Mouse (Mus musculus) heart, embryonic 13.5 days (tissue): ENCODE measurements at regions not wholly inside any gene's neighbourhood (a gene's known extent, or its start where the extent isn't known, plus 50 kb on each side); places are given as distances from the start of the nearest gene placed in this dataset.

Experiments
- ATAC-seq: fragments of 200-750 bp; cut with Nextera tagmentation; 2 replicates; pipeline ENCODE4 v1.8.0; 2017; ENCODE audit warnings: moderate TSS enrichment; ENCODE audit not compliant: insufficient number of reproducible peaks, low FRiP score, low TSS enrichment; ENCODE audit errors: extremely low read depth
- H3K27ac ChIP-seq: fragments of 300-500 bp; sonication (generic); replicated peaks from 2 replicates; pipeline ENCODE4 v1.5.1; 2015; ENCODE audit warnings: moderate library complexity, mild to moderate bottlenecking, inconsistent platforms
- H3K27me3 ChIP-seq: fragments of 300-500 bp; sonication (generic); replicated peaks from 2 replicates; pipeline ENCODE4 v1.6.1; 2015; ENCODE audit warnings: mild to moderate bottlenecking, inconsistent platforms
- H3K36me3 ChIP-seq: fragments of 300-500 bp; sonication (generic); 2 replicates; pipeline ENCODE4 v1.6.1; 2015; ENCODE audit warnings: mild to moderate bottlenecking, inconsistent platforms
- H3K4me1 ChIP-seq: fragments of 300-500 bp; sonication (generic); 2 replicates; pipeline ENCODE4 v1.6.1; 2015; ENCODE audit warnings: inconsistent platforms
- H3K4me2 ChIP-seq: fragments of 300-500 bp; sonication (generic); 2 replicates; pipeline ENCODE4 v1.6.1; 2015; ENCODE audit warnings: inconsistent platforms, mild to moderate bottlenecking, moderate library complexity
- H3K4me3 ChIP-seq: fragments of 300-500 bp; sonication (generic); 2 replicates; pipeline ENCODE4 v1.5.1; 2015; ENCODE audit warnings: moderate library complexity, mild to moderate bottlenecking, inconsistent platforms
- H3K9ac ChIP-seq: fragments of 300-500 bp; sonication (generic); 2 replicates; pipeline ENCODE4 v1.6.1; 2015; ENCODE audit warnings: inconsistent platforms, mild to moderate bottlenecking, moderate library complexity
- H3K9me3 ChIP-seq: fragments of 300-500 bp; sonication (generic); 2 replicates; pipeline ENCODE4 v1.6.1; 2016; ENCODE audit warnings: inconsistent platforms
- WGBS: fragments of 180-500 bp; shearing (Covaris S2); methylation state at CpG from one replicate; pipeline ENCODE4 v1.1.7; 2015; ENCODE audit warnings: mixed read lengths; 5-methylcytosine and 5-hydroxymethylcytosine counted together

DNA sequence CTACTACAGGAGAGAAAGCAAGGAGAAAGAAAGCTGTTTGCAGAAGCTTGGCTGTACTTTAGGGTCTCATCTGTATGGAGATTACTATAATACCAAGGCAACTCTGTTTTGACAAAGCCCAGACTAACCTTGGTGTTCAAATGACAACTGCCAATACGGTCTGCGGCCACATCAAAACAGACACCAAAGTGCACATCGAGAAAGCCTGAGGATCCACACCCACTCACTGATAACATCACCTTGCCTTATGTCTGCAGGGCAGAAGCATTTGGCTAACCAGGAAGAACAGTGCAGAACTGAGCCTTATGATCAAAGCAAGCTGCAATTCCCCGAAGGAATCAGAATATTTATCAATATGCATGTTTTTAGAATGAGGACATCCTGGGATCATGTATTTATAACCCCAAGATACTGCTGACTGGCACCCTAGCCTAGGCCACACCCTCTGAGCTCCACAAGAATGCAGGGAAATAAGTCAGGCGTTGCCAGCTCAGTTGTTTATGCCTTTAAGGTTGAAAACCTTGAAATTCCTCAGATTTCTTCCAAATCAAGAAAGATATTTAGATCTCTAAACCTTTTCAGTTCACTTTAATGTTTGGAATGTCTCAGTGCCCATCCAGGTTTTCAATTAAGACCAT, 154.9 kb upstream of the Agr3 start:
- peaks cover 12% of the 10 kb centered on the region for H3K4me1 ChIP-seq
- no peak overlapping the region for H3K9ac ChIP-seq
- H3K27me3 ChIP-seq = no peaks in the 10 kb centered on the region
- 44% methylated on average over 5 of the region's 5 CpGs for WGBS
- no peak overlapping the region for H3K4me3 ChIP-seq
- H3K4me2 ChIP-seq = no peak overlapping the region
- H3K27ac ChIP-seq = no peak overlapping the region
- H3K9me3 ChIP-seq = no peaks in the 10 kb centered on the region
- H3K36me3 ChIP-seq = no peaks in the 10 kb centered on the region
- ATAC-seq = no peak

DNA sequence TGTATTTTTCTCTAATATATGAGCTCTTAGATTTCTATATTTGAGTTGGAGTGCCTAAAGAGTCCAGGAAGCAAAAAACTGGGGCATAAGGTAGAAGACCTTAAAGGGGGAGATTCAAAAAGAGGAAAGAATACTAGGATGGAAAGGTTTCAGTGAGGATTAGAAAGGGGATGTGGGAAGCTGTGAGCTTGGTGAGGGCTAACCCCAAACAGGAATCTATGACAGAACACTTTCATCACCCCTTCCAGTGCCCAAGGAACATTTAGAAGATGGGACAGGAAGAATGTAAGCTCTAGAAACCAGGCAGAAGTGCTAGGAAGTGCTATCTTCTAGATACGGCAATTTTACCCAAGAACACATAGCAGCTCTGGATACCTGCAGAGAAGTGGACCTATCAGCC, 166.5 kb upstream of the Agr3 start:
- Histone ChIP-seq H3K4me3 (no peak overlapping the region), H3K36me3 (no peaks in the 10 kb centered on the region), H3K4me1 (no peaks in the 10 kb centered on the region), H3K27me3 (no peaks in the 10 kb centered on the region), H3K9me3 (0 out of 2 replicates have a peak, but pooled peaks cover under 1% of the 10 kb centered on the region), H3K9ac (no peak overlapping the region), H3K27ac (no peak overlapping the region), H3K4me2 (no peak overlapping the region)
- ATAC-seq = no peak
- 71% methylated on average over 1 of the region's 1 CpGs for WGBS

DNA sequence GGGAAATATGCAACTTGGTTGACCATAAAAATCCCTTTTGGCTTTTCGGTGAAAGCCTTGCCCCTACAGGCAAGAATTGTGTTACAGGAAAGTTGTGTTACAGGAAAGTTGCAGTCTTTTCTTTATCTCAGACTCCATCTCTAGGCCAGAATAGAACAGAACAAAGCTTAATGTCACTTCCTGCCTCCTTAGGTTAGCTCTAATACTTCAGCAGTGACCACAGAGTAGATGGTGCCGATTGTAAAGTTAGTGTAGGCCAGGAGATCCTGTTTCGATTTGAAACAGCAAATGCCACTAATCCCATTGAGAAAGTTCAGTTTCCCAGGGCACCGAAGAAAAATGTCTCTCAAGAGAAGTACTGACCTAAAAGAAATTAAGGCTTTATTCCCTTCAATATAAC, 170.3 kb upstream of the Agr3 start:
- Histone ChIP-seq H3K9ac (no peak overlapping the region), H3K9me3 (peaks cover 5% of the 10 kb centered on the region; the same call in 1 of the 2 replicates), H3K27me3 (no peaks in the 10 kb centered on the region), H3K4me1 (no peaks in the 10 kb centered on the region), H3K27ac (no peak overlapping the region), H3K4me3 (no peak overlapping the region), H3K4me2 (no peak overlapping the region), H3K36me3 (no peaks in the 10 kb centered on the region)
- no peak for ATAC-seq
- 72% methylated on average over 4 of the region's 4 CpGs for WGBS

DNA sequence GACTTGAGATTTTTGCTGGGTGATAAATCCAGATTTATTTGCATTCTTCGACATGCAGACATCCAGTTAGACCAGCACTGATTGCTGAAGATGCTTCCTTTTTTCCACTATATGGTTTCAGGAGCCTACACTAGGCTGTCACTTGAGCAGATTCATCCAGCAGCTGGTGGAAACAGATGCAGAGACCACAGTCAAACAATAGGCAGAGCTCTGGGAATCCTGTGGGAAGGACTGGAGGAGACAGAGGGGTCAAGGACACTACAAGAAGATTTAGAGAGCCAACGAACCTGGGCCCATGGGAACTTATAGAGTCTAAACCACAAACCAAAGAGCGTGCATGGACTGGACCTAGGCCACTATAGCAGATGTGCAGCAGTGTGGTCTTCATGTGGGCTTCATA, 177.4 kb upstream of the Agr3 start:
- no peak for ATAC-seq
- 81% methylated on average over 3 of the region's 3 CpGs for WGBS
- Histone ChIP-seq H3K9ac (no peak overlapping the region), H3K4me3 (no peak overlapping the region), H3K27me3 (no peaks in the 10 kb centered on the region), H3K4me1 (no peaks in the 10 kb centered on the region), H3K9me3 (no peaks in the 10 kb centered on the region), H3K27ac (no peak overlapping the region), H3K36me3 (no peaks in the 10 kb centered on the region), H3K4me2 (no peak overlapping the region)

DNA sequence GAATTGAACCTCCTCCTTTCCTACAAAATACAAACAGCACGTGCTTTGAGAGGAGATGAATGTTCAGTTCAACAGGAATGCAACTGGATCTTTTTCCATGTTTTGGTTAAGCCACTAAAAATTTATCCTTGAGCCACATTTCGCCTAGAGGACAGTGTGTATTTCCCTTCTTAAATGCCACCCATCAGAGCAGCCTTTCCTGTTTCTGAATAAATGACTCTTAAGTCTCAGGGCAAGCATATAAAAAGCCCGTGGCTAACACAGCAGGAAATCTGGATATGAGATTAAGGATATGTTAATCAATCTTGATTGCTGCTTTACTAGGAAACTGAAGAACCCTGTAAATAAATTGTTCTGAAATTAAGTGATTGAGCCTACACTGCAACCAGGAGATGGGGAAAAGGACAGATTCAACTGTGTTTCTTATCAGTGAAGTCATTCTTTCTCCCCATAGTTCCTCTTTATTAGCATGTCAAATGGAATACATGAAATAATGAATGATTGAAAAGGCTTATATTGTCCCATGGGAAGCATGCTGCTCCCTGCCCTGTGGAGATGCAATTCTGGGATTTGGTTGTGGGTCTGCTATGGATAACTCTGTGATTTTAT, 178.6 kb upstream of the Agr3 start:
- H3K27ac ChIP-seq = no peak overlapping the region
- no peaks in the 10 kb centered on the region for H3K9me3 ChIP-seq
- no peak overlapping the region for H3K4me3 ChIP-seq
- no peak for ATAC-seq
- no peak overlapping the region for H3K4me2 ChIP-seq
- no peaks in the 10 kb centered on the region for H3K27me3 ChIP-seq
- no peaks in the 10 kb centered on the region for H3K36me3 ChIP-seq
- no peak overlapping the region for H3K9ac ChIP-seq
- H3K4me1 ChIP-seq = no peaks in the 10 kb centered on the region
- 50% methylated on average over 3 of the region's 3 CpGs for WGBS

DNA sequence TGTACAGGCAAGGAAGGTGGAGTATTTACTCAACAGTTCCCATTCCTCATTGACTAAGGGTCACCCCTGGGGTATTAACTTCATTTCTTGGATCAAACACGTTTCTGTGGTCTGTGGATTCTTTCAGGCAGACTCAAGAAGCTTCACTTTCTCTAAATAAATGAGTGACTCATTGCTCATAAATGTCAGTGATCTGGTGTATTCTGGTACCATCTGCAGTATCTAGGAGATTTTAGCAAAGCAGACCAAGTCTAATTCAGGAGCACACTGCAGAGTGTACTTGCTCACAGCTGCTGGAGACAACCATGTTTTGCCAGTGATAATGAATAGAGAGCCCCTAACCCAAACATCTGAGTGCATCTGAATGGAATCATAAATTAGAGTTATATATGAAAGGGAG, 182.7 kb upstream of the Agr3 start:
- WGBS = 47% methylated on average over 1 of the region's 1 CpGs
- no peaks in the 10 kb centered on the region for H3K36me3 ChIP-seq
- no peak overlapping the region for H3K27ac ChIP-seq
- H3K4me3 ChIP-seq = no peak overlapping the region
- no peak overlapping the region for H3K4me2 ChIP-seq
- no peaks in the 10 kb centered on the region for H3K27me3 ChIP-seq
- ATAC-seq = no peak
- H3K9me3 ChIP-seq = no peaks in the 10 kb centered on the region
- H3K4me1 ChIP-seq = no peaks in the 10 kb centered on the region
- H3K9ac ChIP-seq = no peak overlapping the region

DNA sequence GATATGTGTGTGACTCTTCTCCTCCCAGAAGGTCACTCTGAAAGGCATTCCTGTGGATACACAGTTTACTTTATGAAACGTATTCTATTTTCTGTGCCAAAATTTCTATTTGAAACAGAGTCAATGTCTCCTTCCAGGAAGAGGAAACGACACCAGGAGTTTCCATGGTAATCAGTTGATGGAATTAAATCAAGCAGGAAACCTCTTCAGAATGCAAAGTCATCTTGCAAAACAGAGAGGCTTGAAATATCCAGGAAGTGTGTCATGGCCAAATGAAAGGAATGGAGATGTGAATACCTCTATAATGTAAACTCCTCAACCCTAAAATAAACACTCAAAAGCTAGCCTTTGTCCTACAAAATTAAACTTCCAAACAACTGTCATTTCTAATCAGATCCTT, 189.0 kb upstream of the Agr3 start:
- no peak overlapping the region for H3K4me3 ChIP-seq
- ATAC-seq = no peak
- H3K4me2 ChIP-seq = no peak overlapping the region
- no peaks in the 10 kb centered on the region for H3K27me3 ChIP-seq
- H3K27ac ChIP-seq = no peak overlapping the region
- no peaks in the 10 kb centered on the region for H3K36me3 ChIP-seq
- no peaks in the 10 kb centered on the region; the same call in 1 of the 2 replicates for H3K9me3 ChIP-seq
- H3K9ac ChIP-seq = no peak overlapping the region
- WGBS = 33% methylated on average over 2 of the region's 2 CpGs
- H3K4me1 ChIP-seq = no peaks in the 10 kb centered on the region

DNA sequence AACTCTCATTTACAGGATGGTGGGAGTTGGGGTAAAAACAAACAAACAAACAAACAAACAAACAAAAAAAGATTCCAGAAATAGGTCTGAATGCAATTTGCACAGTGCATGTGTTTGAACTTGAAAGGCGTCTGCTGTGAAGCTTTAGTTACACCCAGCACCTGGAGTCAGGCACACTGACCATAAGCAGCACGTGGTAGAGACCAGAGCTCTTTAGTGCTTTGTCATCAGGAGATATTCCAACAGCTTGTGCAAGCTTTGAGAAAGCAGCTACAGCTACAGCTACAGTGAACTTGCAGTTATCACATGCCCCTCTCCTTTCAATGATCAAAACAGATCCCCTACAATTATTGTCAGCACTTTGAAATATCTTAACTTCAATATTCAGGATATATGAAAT, 190.4 kb upstream of the Agr3 start:
- Histone ChIP-seq H3K9me3 (no peaks in the 10 kb centered on the region; the same call in 1 of the 2 replicates), H3K36me3 (no peaks in the 10 kb centered on the region), H3K4me3 (no peak overlapping the region), H3K4me1 (no peaks in the 10 kb centered on the region), H3K27me3 (no peaks in the 10 kb centered on the region), H3K4me2 (no peak overlapping the region), H3K27ac (no peak overlapping the region), H3K9ac (no peak overlapping the region)
- WGBS = 59% methylated on average over 2 of the region's 2 CpGs
- no peak for ATAC-seq

DNA sequence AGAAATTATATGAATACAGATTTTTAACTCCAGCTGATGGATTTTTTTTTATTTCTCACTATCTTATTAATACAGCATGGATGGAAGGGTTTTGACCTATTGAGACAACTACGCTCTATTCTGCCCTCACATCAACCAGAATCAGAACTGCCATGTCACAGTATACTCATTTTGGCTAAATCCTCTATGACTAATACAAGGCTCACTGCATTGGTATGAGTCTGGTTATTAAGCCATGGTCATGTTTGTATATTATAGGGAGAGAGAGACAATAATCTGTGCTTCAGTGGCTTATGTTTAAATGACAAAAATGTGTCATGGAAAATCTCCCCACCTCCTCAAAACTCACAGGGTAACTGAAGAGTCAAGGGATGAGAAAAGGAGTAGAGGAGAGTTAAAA, 191.0 kb upstream of the Agr3 start:
- WGBS = 96% methylated on average over 1 of the region's 1 CpGs
- no peak overlapping the region for H3K4me3 ChIP-seq
- H3K4me1 ChIP-seq = no peaks in the 10 kb centered on the region
- no peaks in the 10 kb centered on the region for H3K36me3 ChIP-seq
- no peak overlapping the region for H3K9ac ChIP-seq
- no peaks in the 10 kb centered on the region; the same call in 1 of the 2 replicates for H3K9me3 ChIP-seq
- ATAC-seq = no peak
- no peak overlapping the region for H3K4me2 ChIP-seq
- no peak overlapping the region for H3K27ac ChIP-seq
- H3K27me3 ChIP-seq = no peaks in the 10 kb centered on the region

DNA sequence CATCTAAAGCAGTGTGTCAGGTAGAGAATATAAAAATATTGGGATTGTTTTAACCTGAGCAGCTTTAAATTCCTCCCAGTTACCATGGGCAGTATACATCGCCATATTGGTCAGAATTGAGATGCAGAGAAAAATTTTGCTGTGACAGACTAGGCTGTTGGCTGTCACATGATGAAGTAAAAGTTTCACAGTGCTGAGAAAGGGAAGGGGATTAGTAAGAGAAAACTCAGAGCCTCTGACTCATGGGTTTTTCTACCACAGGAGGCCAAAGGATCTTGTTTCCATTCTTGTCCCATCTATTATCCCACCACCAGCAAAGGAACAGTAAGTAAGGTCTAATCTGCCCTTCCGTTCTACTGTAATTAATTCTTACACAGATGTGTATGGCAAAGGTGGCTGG, 191.8 kb upstream of the Agr3 start:
- Histone ChIP-seq H3K4me2 (no peak overlapping the region), H3K27me3 (no peaks in the 10 kb centered on the region)
- ATAC-seq = no peak

DNA sequence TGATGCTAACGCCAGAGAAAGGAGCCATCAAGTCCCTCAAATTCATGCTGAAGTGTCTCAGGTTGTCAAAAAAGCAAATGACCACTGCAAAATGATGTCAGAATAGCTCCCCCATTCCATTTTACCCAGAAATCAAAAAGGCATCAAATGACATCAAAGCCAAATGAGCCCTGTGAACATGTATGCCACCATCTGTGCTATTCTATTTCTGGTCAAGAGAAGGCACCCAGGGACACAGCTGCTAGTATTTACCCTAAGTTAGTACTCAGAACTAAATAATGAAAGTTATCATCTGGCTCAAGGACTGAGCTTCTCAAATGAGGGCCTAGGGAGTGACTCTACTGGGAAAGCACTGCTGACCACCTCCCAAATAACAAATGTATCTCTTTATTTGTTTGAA, 191.1 kb upstream of the Ahr start:
- Histone ChIP-seq H3K4me2 (no peak overlapping the region), H3K27ac (no peak overlapping the region)
- WGBS = 70% methylated on average over 1 of the region's 1 CpGs

More for the DNA sequence above, 191.8 kb upstream of the Agr3 start:
- Histone ChIP-seq H3K4me1 (no peaks in the 10 kb centered on the region), H3K27ac (no peak overlapping the region), H3K36me3 (no peaks in the 10 kb centered on the region), H3K9me3 (no peaks in the 10 kb centered on the region; the same call in 1 of the 2 replicates), H3K4me3 (no peak overlapping the region), H3K9ac (no peak overlapping the region)
- WGBS = 84% methylated on average over 2 of the region's 2 CpGs

DNA sequence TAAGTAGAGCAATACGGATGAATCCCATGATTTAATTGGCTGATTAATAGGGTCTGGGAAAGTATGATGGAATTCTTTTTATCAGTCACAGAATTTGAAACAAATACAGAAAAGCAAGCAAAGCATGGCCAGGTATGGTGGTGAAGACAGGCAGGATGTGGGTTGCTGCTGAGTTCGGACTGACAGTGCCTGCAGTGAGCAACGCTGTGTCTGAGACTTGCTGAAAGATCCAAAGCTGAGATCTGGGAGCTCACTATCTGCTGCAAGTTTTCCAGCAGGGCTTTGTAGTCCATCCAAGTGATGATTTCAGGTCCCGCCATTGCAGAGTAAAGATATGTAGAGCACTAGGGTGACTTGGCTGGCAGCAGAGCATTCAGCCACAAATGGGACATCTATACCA, 189.3 kb upstream of the Ahr start:
- Histone ChIP-seq H3K9ac (no peak overlapping the region), H3K36me3 (no peaks in the 10 kb centered on the region), H3K4me2 (no peak overlapping the region), H3K4me3 (no peak overlapping the region), H3K27me3 (no peaks in the 10 kb centered on the region), H3K9me3 (no peaks in the 10 kb centered on the region), H3K27ac (no peak overlapping the region), H3K4me1 (no peaks in the 10 kb centered on the region)
- WGBS = 57% methylated on average over 4 of the region's 4 CpGs
- ATAC-seq = no peak

More for the DNA sequence above, 191.1 kb upstream of the Ahr start:
- Histone ChIP-seq H3K36me3 (no peaks in the 10 kb centered on the region), H3K4me1 (no peaks in the 10 kb centered on the region), H3K9ac (no peak overlapping the region), H3K27me3 (no peaks in the 10 kb centered on the region), H3K9me3 (no peaks in the 10 kb centered on the region), H3K4me3 (no peak overlapping the region)
- ATAC-seq = no peak
